Mouse (Mus musculus) limb, embryonic 11.5 days (tissue): ENCODE results near the gene Ap1ar. TPM values are rescaled to one million over a fixed set of nuclear protein-coding genes. Genes with fewer than 3 reads are reported as not detected.

Source experiments
- ATAC-seq: fragments of 200-750 bp; cut with Nextera tagmentation; 2 replicates; pipeline ENCODE4 v1.8.0; 2017; ENCODE audit warnings: low read depth; ENCODE audit not compliant: insufficient number of reproducible peaks, low FRiP score, low TSS enrichment
- DNase-seq: peaks from one replicate; pipeline ENCODE4 v3.0.0-alpha.2; 2015; ENCODE audit warnings: low spot score
- H3K27ac ChIP-seq: fragments of 300-500 bp; sonication (generic); replicated peaks from 2 replicates; pipeline ENCODE4 v1.5.1; 2014; ENCODE audit warnings: low read depth, mild to moderate bottlenecking, low read length
- H3K27me3 ChIP-seq: fragments of 300-500 bp; sonication (generic); 2 replicates; pipeline ENCODE4 v1.6.1; 2014; ENCODE audit warnings: mild to moderate bottlenecking, low read length, mixed read lengths; ENCODE audit not compliant: control insufficient read depth, insufficient read depth
- H3K36me3 ChIP-seq: fragments of 300-500 bp; sonication (generic); 2 replicates; pipeline ENCODE4 v1.6.1; 2014; ENCODE audit warnings: mild to moderate bottlenecking, low read length, moderate library complexity, mixed read lengths; ENCODE audit not compliant: control insufficient read depth, insufficient read depth
- H3K4me1 ChIP-seq: fragments of 300-500 bp; sonication (generic); 2 replicates; pipeline ENCODE4 v1.6.1; 2014; ENCODE audit warnings: low read length, mixed read lengths; ENCODE audit not compliant: control insufficient read depth, insufficient read depth
- H3K4me2 ChIP-seq: fragments of 300-500 bp; sonication (generic); 2 replicates; pipeline ENCODE4 v1.6.1; 2014; ENCODE audit warnings: low read depth, mild to moderate bottlenecking, moderate library complexity; ENCODE audit not compliant: severe bottlenecking
- H3K4me3 ChIP-seq: fragments of 300-500 bp; sonication (generic); 2 replicates; pipeline ENCODE4 v1.5.1; 2014; ENCODE audit warnings: low read depth, low read length
- H3K9ac ChIP-seq: fragments of 300-500 bp; sonication (generic); 2 replicates; pipeline ENCODE4 v1.6.1; 2014; ENCODE audit warnings: mild to moderate bottlenecking, low read length
- H3K9me3 ChIP-seq: fragments of 300-500 bp; sonication (generic); 2 replicates; pipeline ENCODE4 v1.6.1; 2016; ENCODE audit warnings: low read length; ENCODE audit not compliant: control insufficient read depth
- WGBS: fragments of 180-500 bp; shearing (Covaris S2); extraction: QIAGEN DNeasy Blood & Tissue Kit; methylation state at CpG from one replicate; pipeline ENCODE4 v1.1.7; 2014; 5-methylcytosine and 5-hydroxymethylcytosine counted together
- polyA plus RNA-seq: library from polyadenylated mRNA; unstranded; fragments of >200 nt; fragmentation: Nextera tagmentation; extraction: Ambion mirVana; gene quantifications from 2 replicates; pipeline ENCODE4 v1.2.1, GENCODE M21; 2014

The Ap1ar gene
- polyA plus RNA-seq, 1 experiment from 2014 or later, result 63.8 TPM

DNA sequence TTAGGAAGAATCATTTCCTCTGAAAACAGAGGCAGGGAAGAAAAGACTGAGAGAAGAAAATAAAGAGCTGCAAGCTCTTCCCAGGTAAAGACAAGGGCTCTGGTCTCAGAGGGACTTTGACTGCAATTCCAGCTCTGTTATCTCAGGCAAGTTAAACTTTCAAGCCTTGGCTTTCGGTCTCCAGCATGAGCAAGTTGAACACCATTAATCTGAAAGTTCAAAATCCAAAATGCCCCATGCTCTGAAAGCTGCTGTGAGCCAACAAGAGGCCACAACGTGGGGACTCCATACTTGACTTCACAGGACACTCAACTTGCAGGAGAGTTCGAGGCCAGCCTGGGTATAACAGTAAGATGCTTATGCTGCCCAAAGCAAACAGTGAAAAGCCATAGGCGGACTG, 3.3 kb downstream of the Ap1ar start:
- 84% methylated on average over 4 of the region's 4 CpGs for WGBS

DNA sequence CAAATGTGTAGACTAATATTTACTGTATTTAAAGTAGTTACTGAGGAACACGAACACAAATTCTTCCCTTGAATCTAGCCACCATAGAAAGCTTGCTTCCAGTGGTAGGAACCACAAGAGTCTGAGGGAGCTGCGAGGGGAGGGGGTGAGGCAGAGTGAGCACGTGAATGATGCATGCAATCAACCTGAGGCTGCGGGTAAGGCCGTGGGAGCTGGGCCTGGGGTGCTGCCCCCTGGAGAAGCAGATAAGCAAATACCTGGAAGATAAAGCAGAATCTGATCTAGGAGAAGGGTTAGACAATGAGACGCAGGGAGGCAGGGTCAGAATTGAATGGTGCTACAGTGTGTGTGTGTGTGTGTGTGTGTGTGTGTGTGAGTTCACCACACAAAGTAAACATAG, 6.2 kb downstream of the Ap1ar start:
- Histone ChIP-seq H3K27me3 (no peaks in the 10 kb centered on the region), H3K27ac (no peak overlapping the region), H3K4me3 (no peak overlapping the region), H3K4me2 (no peak overlapping the region), H3K4me1 (peaks cover 6% of the 10 kb centered on the region; the same call in 1 of the 2 replicates), H3K9ac (no peak overlapping the region), H3K36me3 (no peaks in the 10 kb centered on the region), H3K9me3 (no peaks in the 10 kb centered on the region)
- DNase-seq, result no peak
- WGBS, result 68% methylated on average over 6 of the region's 6 CpGs
- no peak for ATAC-seq

More for the DNA sequence above, 3.3 kb downstream of the Ap1ar start:
- no peak for DNase-seq
- Histone ChIP-seq H3K4me3 (no peak overlapping the region), H3K4me1 (peaks cover 8% of the 10 kb centered on the region; the same call in 1 of the 2 replicates), H3K9ac (no peak overlapping the region), H3K27ac (no peak overlapping the region), H3K9me3 (no peaks in the 10 kb centered on the region), H3K4me2 (no peak overlapping the region), H3K36me3 (no peaks in the 10 kb centered on the region), H3K27me3 (no peaks in the 10 kb centered on the region)
- ATAC-seq, result no peak

DNA sequence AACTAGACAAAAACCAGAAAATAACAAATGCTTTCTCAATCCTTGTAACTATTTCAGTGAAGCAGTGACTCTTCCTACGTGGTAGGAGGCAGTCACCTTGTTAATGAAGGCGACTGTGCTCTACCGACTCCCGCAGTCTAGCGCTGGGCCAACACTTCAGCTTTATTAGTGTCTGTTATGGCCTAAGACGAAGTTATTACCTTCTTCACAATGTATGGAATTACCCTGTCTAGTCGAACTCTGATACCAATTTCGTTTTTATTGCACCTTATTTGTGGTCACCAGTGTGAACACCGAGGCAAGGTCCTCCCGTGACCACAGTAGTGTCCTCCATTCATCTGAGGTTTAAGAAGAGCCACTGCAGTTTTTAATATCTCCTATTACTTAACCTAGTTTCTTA, 7.1 kb downstream of the Ap1ar start:
- ATAC-seq (no peak), DNase-seq (no peak)
- Histone ChIP-seq H3K36me3 (no peaks in the 10 kb centered on the region), H3K4me2 (no peak overlapping the region), H3K9ac (no peak overlapping the region), H3K4me3 (no peak overlapping the region), H3K9me3 (no peaks in the 10 kb centered on the region), H3K27me3 (no peaks in the 10 kb centered on the region), H3K4me1 (no peaks in the 10 kb centered on the region), H3K27ac (no peak overlapping the region)
- WGBS, result 83% methylated on average over 10 of the region's 10 CpGs

- 0 out of 2 replicates have a peak, but pooled peaks cover 3% of the 10 kb centered on the region for H3K4me1 ChIP-seq
- no peaks in the 10 kb centered on the region for H3K9me3 ChIP-seq
- no peak overlapping the region for H3K4me2 ChIP-seq
- ATAC-seq, result no peak
- no peak overlapping the region for H3K27ac ChIP-seq
- H3K9ac ChIP-seq, result no peak overlapping the region
- no peak for DNase-seq
- H3K27me3 ChIP-seq, result no peaks in the 10 kb centered on the region
- WGBS, result 66% methylated on average over 7 of the region's 7 CpGs
- H3K36me3 ChIP-seq, result 0 out of 2 replicates have a peak, but pooled peaks cover 2% of the 10 kb centered on the region
- no peak overlapping the region for H3K4me3 ChIP-seq
These were observed 10.2 kb downstream of the Ap1ar start for GRCm38 (mm10) chr3:127827123-127827522.

- 83% methylated on average over 7 of the region's 7 CpGs for WGBS
- H3K27ac ChIP-seq, result no peak overlapping the region
- no peaks in the 10 kb centered on the region for H3K9me3 ChIP-seq
- no peak overlapping the region for H3K4me3 ChIP-seq
- no peak for ATAC-seq
- H3K27me3 ChIP-seq, result no peaks in the 10 kb centered on the region
- H3K4me1 ChIP-seq, result 0 out of 2 replicates have a peak, but pooled peaks cover 3% of the 10 kb centered on the region
- no peak for DNase-seq
- no peak overlapping the region; the same call in 1 of the 2 replicates for H3K9ac ChIP-seq
- no peak overlapping the region for H3K4me2 ChIP-seq
- H3K36me3 ChIP-seq, result 0 out of 2 replicates have a peak, but pooled peaks cover 2% of the 10 kb centered on the region
These were observed 10.8 kb downstream of the Ap1ar start for GRCm38 (mm10) chr3:127826503-127826902.

- 83% methylated on average over 17 of the region's 17 CpGs for WGBS
- no peak overlapping the region for H3K27ac ChIP-seq
- H3K27me3 ChIP-seq, result no peaks in the 10 kb centered on the region
- no peak overlapping the region for H3K9ac ChIP-seq
- peaks cover 4% of the 10 kb centered on the region; the same call in 1 of the 2 replicates for H3K36me3 ChIP-seq
- H3K9me3 ChIP-seq, result no peaks in the 10 kb centered on the region
- no peak overlapping the region for H3K4me2 ChIP-seq
- 0 out of 2 replicates have a peak, but pooled peaks cover 3% of the 10 kb centered on the region for H3K4me1 ChIP-seq
- ATAC-seq (0 out of 2 replicates have a peak, but pooled peaks have one; percentile 13), DNase-seq (no peak)
- H3K4me3 ChIP-seq, result no peak overlapping the region
These were observed 13.1 kb downstream of the Ap1ar start for GRCm38 (mm10) chr3:127823886-127824863.

- Histone ChIP-seq H3K4me1 (peaks cover 12% of the 10 kb centered on the region; the same call in 1 of the 2 replicates), H3K9me3 (no peaks in the 10 kb centered on the region), H3K4me2 (no peak overlapping the region), H3K27me3 (no peaks in the 10 kb centered on the region), H3K27ac (no peak overlapping the region), H3K9ac (no peak overlapping the region), H3K4me3 (no peak overlapping the region), H3K36me3 (peaks cover 7% of the 10 kb centered on the region; the same call in 1 of the 2 replicates)
- WGBS, result 87% methylated on average over 5 of the region's 5 CpGs
- DNase-seq, result no peak
- ATAC-seq, result no peak
These were observed 16.1 kb downstream of the Ap1ar start for GRCm38 (mm10) chr3:127821209-127821608.

DNA sequence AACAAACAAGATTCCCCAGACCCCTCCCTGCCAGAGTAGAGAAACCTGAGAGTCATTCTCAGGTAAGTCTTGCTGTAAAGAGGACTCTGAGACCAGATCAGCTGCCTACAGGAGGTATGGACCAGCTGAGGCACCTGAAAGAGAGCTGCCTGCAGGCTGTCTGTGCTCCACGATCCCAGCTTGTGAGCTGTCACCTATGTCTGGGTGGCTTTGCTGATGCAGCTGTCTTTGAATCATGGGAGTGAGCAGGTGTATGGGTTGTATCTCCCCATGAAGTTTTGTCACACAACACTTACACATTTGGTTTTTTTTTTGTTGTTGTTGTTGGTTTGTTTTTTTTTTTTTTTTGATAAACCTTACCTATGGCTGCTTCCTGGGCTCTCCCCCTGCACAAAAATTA, 16.9 kb downstream of the Ap1ar start:
- Histone ChIP-seq H3K4me3 (no peak overlapping the region), H3K4me1 (peaks cover 12% of the 10 kb centered on the region; the same call in 1 of the 2 replicates), H3K9ac (no peak overlapping the region), H3K36me3 (peaks cover 7% of the 10 kb centered on the region; the same call in 1 of the 2 replicates), H3K9me3 (no peaks in the 10 kb centered on the region), H3K4me2 (no peak overlapping the region), H3K27me3 (no peaks in the 10 kb centered on the region), H3K27ac (no peak overlapping the region)
- no peak for ATAC-seq
- 84% methylated on average over 1 of the region's 1 CpGs for WGBS
- DNase-seq, result no peak
